8 mouse cellular contexts compared by ENCODE assay signal in genomic region chr19:4477345-4478189, GRCm38 (mm10). TPM values are rescaled to one million over a fixed set of nuclear protein-coding genes. Genes with fewer than 3 reads are reported as not detected.
DNase-seq lines count a peak whose midpoint lies in the region; ATAC-seq and TF ChIP-seq lines count a peak whose summit lies in the region.

TSS of gene Syt12 (minus strand) at chr19:4477447.

- peak within 1 kb of the TSS; percentile 85 for H3ac ChIP-seq in C2C12 (ENCODE audit: control insufficient read depth, insufficient read length, low read depth)

- H3K9me3 ChIP-seq in heart, embryonic 12.5 days (replicated peaks) = no peaks in the 10 kb centered on the region
- no peaks in the 10 kb centered on the region for H3K9me3 ChIP-seq in stomach, embryonic 14.5 days (ENCODE audit: control insufficient read depth, low read depth, low read length)

- TF ChIP-seq CTCF in C2C12 (IDR thresholded peaks at IDR 0.05; ENCODE audit: control insufficient read depth, insufficient read depth, insufficient read length) = no peak
- no peak for TF ChIP-seq CTCF in cortical plate, adult 2 months (IDR thresholded peaks at IDR 0.05; ENCODE audit: extremely low read depth, insufficient read depth, low read length)
- no peak for TF ChIP-seq CTCF in layer of hippocampus, adult 2 months (conservative IDR thresholded peaks at IDR 0.05)

- H3K27ac ChIP-seq in cortical plate, adult 2 months (ENCODE audit: insufficient read depth, low read length) = peak within 1 kb of the TSS; percentile 70
- H3K27ac ChIP-seq in heart, embryonic 12.5 days (ENCODE audit: poor library complexity, severe bottlenecking) = no peak within 1 kb of the TSS
- H3K27ac ChIP-seq in layer of hippocampus, adult 2 months = peak within 1 kb of the TSS; percentile 90
- no peak within 1 kb of the TSS for H3K27ac ChIP-seq in stomach, embryonic 14.5 days (ENCODE audit: low read length)

- 13% methylated on average over 21 of the region's 21 CpGs for WGBS in heart, embryonic 12.5 days
- WGBS in stomach, embryonic 14.5 days = 22% methylated on average over 21 of the region's 21 CpGs

- H3K4me1 ChIP-seq in cortical plate, adult 2 months (ENCODE audit: control insufficient read depth, insufficient read depth, low read length) = no peaks in the 10 kb centered on the region
- peaks cover 17% of the 10 kb centered on the region for H3K4me1 ChIP-seq in heart, embryonic 12.5 days (replicated peaks)
- 0 out of 2 replicates have a peak, but pooled peaks cover 3% of the 10 kb centered on the region for H3K4me1 ChIP-seq in stomach, embryonic 14.5 days (ENCODE audit: control insufficient read depth, insufficient read depth, low read length)

- TF ChIP-seq POLR2A in cortical plate, adult 2 months (IDR thresholded peaks at IDR 0.05; ENCODE audit: extremely low read depth, insufficient read depth, low read length) = no peak

- peak within 1 kb of the TSS; percentile 37 for H3K4me3 ChIP-seq in C2C12 (ENCODE audit: insufficient read depth, poor library complexity, severe bottlenecking)
- H3K4me3 ChIP-seq in cortical plate, adult 2 months (ENCODE audit: insufficient read depth, low read length) = peak within 1 kb of the TSS; percentile 41
- H3K4me3 ChIP-seq in heart, embryonic 12.5 days = peak within 1 kb of the TSS; percentile 63
- H3K4me3 ChIP-seq in layer of hippocampus, adult 2 months = peak within 1 kb of the TSS; percentile 79
- peak within 1 kb of the TSS; percentile 52 for H3K4me3 ChIP-seq in stomach, embryonic 14.5 days (ENCODE audit: low read depth, low read length)

- H3K27me3 ChIP-seq in C2C12 (ENCODE audit: control insufficient read depth, insufficient read depth, insufficient read length) = no peaks in the 10 kb centered on the region
- peaks cover 35% of the 10 kb centered on the region for H3K27me3 ChIP-seq in heart, embryonic 12.5 days (replicated peaks)
- no peaks in the 10 kb centered on the region for H3K27me3 ChIP-seq in stomach, embryonic 14.5 days (ENCODE audit: control insufficient read depth, insufficient read depth, low read length)

- H3K9ac ChIP-seq in heart, embryonic 12.5 days = peak within 1 kb of the TSS; percentile 73
- peak within 1 kb of the TSS; percentile 26; the same call in 1 of the 2 replicates for H3K9ac ChIP-seq in stomach, embryonic 14.5 days (replicated peaks; ENCODE audit: low read depth, low read length)

- peak; percentile 52; the same call in 1 of the 2 replicates for ATAC-seq in heart, embryonic 12.5 days (ENCODE audit: insufficient number of reproducible peaks, low FRiP score)
- no peak for ATAC-seq in stomach, embryonic 14.5 days (ENCODE audit: insufficient number of reproducible peaks, insufficient read depth, low FRiP score, low read depth)

- peaks cover 8% of the 10 kb centered on the region for H3K79me2 ChIP-seq in C2C12 (ENCODE audit: control insufficient read depth, insufficient read depth)

- H3K79me3 ChIP-seq in C2C12 (ENCODE audit: low read depth) = no peaks in the 10 kb centered on the region

- peak within 1 kb of the TSS; percentile 97 for H3K4me2 ChIP-seq in heart, embryonic 12.5 days
- H3K4me2 ChIP-seq in stomach, embryonic 14.5 days (replicated peaks; ENCODE audit: low read depth, low read length) = peak within 1 kb of the TSS; percentile 94

- no peaks in the 10 kb centered on the region for H3K36me3 ChIP-seq in C2C12 (ENCODE audit: control insufficient read depth, insufficient read depth)
- no peaks in the 10 kb centered on the region for H3K36me3 ChIP-seq in heart, embryonic 12.5 days
- no peaks in the 10 kb centered on the region for H3K36me3 ChIP-seq in stomach, embryonic 14.5 days (ENCODE audit: control insufficient read depth, insufficient read depth, low read length)

- peak; percentile 90 for DNase-seq in Muller cell, postnatal 12 days (ENCODE audit: inconsistent ontology term)
- peak in 1 of 2 experiments; percentile 26 for DNase-seq in layer of hippocampus, adult 2 months (ENCODE audit: low spot score in 2 of 2)
- DNase-seq in lung, adult 18-20 months = peak; percentile 41 to 65
- no peak for DNase-seq in embryo, embryonic 11 days

TF ChIP-seq in C2C12, 6 proteins besides CTCF, POLR2A, EP300 and RAD21:
- TF ChIP-seq CEBPB (IDR thresholded peaks at IDR 0.05; ENCODE audit: low read depth) (no peak), MYOD1 (IDR thresholded peaks at IDR 0.05; ENCODE audit: control insufficient read depth, insufficient read length, low read depth) (peak; percentile 13)
TF ChIP-seq in C2C12: peak in this region for 1.

RNA-seq across cellular contexts. Expression of gene Syt12, which starts in this region (rescaled TPM):
- polyA plus RNA-seq in C2C12 (2012; fragmentation: generic; extraction: Trizol) = 14.4 TPM
- 24.6 and 26.4 TPM in 2 replicates for polyA plus RNA-seq in cortical plate, adult 2 months (2012; rRNA removed)
- polyA plus RNA-seq in heart, embryonic 12.5 days (2016; fragmentation: Nextera tagmentation; extraction: Ambion mirVana) = 1.3 TPM in 2 replicates
- total RNA-seq in layer of hippocampus, adult 2 months (2021) = 10 to 100 TPM; 28.9 to 31.6 TPM
- 0.41 and 0.50 TPM in 2 replicates for polyA plus RNA-seq in stomach, embryonic 14.5 days (2014; fragmentation: Nextera tagmentation; extraction: Ambion mirVana)

Comparison
In these comparisons a context has a peak if more than half of its experiments do, and no peak if none do; other contexts are left out.
1. H3K27ac ChIP-seq: peak in cortical plate, adult 2 months (single experiment) and layer of hippocampus, adult 2 months (single experiment); none in heart, embryonic 12.5 days (single experiment) and stomach, embryonic 14.5 days (single experiment).
2. Peak in every context shown above with its lines, with median percentiles within 50 percentile points of each other: H3K4me3 ChIP-seq.